Mouse (Mus musculus): ENCODE data around the gene Trove2.
A peak's percentile ranks its signal among the peaks of the same experiment; 100 is the strongest.

Trove2 gene

DNA sequence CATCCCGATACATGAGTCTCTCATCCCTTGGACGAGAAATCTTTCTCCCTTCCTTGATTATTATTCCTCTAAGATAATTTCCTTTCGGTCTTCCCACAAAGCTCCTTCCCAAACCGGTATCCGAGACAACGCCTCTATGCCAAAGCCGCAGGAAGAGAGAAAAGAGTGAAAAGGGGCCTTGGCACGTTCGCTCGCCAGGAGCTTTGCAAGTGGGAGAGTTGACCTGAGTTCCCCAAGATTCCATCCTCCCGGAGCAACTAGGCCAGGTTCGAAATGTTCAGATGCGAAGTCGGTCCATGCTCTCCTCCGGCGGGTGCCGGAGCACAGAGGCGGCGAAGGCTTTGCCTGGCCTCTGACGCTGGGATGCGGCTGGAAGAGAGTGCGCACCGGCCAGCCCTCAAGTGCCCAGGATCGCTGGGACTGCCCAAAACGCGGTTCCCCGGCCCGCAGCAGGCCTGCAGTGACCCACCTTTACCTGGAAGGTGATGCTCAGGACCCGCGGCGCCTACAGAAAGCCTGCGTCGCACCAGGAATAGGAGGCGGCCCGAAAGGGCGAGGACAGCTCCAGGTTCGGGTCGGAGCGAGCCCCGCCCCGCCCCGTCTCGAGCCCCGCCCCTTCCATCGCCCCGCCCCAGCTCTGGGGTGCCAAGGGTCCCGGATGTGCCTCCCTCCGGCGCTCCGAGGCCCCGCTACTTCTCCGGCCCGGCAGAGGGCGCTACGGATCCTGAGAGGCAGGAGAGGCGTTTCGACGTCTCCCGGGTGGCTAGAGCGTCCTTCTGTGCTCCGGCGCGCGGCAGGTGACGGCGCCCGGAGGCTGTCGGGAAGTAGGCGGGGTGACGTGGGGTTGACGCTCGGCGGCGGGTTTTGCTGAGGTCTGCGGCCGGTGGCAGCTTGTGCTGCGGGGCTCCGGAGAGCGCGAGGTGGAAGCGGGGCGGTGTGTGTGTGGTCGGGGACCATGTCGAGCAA is at the start of gene Trove2, which contains the start of gene Uchl5:
TSS of gene Trove2 (minus strand) at position 623 of the 966 bp plus-strand sequence.
TSS of gene Uchl5 (plus strand) at position 827 of the 966 bp plus-strand sequence.
- DNase-seq (ENCODE audit: low spot score) = peak; percentile 99

- no peak for DNase-seq (ENCODE audit: low spot score)
These were observed 45.8 kb upstream of the Trove2 start for GRCm38 (mm10) chr1:143822677-143823076.

GRCm38 (mm10) chr1:143820096-143820877 is 43.4 kb upstream of the Trove2 start:
- DNase-seq (ENCODE audit: low spot score) = no peak

- DNase-seq (ENCODE audit: low spot score) = peak; percentile 93
These were observed 37.0 kb upstream of the Trove2 start for GRCm38 (mm10) chr1:143813676-143814360.

DNA sequence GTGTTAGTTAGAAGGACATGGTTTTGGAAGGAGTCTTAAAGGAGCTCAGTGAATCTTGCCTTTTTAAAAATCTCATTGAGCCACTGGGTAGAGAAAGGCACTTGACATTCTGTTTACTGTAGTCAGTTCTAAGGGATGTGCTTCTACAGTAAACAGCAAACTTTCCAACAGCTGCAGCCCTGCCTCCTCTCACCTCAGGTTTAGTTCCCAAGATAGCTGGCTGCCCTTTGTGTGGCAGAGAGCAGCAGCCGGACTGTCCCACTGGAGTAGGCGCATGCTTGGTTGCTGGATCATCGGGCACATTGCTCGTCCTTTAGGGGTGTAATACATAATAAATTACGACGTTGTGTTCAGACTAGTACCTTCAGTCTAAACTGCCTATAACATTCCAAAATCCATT is 32.2 kb upstream of the Trove2 start:
- no peak for DNase-seq (ENCODE audit: low spot score)

- DNase-seq (ENCODE audit: low spot score) = no peak
These were observed 26.7 kb upstream of the Trove2 start for GRCm38 (mm10) chr1:143803537-143803936.

GRCm38 (mm10) chr1:143788584-143789227 is 11.8 kb upstream of the Trove2 start:
- DNase-seq (ENCODE audit: low spot score) = peak; percentile 66

- DNase-seq (ENCODE audit: low spot score) = no peak
These were observed 820 bp upstream of the Trove2 start for GRCm38 (mm10) chr1:143777558-143778218.

GRCm38 (mm10) chr1:143773909-143774308 is 3.0 kb downstream of the Trove2 start:
- no peak for DNase-seq (ENCODE audit: low spot score)

GRCm38 (mm10) chr1:143773082-143773481 is 3.8 kb downstream of the Trove2 start:
- no peak for DNase-seq (ENCODE audit: low spot score)

GRCm38 (mm10) chr1:143770444-143771109 is 6.3 kb downstream of the Trove2 start:
- no peak for DNase-seq (ENCODE audit: low spot score)

- no peak for DNase-seq (ENCODE audit: low spot score)
These were observed 10.6 kb downstream of the Trove2 start for GRCm38 (mm10) chr1:143766238-143766637.

DNA sequence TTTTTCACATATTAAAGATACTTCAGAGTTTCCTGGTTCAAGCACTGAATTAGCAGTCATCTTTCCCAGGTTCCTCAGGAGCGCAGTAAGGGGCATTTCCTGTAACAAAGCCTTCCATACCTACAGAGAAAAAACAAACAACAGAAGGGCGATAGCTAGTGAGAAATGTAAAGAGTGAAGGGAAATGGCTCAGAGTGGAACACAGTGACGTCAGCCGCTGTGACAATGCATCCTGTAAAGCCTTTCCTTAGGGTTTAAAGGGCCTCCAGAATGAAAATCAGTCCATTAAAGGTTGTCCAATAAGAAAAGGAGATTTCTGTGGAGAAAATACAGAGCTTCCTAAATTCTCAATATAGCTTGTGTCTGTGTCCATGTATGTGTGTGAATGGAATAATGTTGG is 11.1 kb downstream of the Trove2 start:
- no peak for DNase-seq (ENCODE audit: low spot score)

DNA sequence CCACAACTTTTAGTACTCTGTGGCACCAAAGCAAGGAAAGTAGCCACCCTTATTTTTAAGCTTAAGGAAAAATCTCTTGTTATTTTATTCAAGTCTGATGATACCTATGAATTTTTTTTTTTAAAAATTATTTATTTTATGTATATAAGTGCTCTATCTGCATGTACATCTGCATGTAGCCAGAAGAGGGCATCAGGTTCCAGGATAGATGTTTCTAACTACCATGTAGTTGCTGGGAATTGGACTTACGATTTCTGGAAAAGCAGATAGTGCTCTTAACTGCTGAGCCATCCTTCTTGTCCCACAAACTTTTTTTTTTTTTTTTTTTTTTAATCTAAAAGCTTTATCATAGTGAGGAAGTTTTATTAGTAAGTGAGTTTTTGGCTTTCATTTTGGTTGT is 12.4 kb downstream of the Trove2 start:
- DNase-seq (ENCODE audit: low spot score) = no peak

DNA sequence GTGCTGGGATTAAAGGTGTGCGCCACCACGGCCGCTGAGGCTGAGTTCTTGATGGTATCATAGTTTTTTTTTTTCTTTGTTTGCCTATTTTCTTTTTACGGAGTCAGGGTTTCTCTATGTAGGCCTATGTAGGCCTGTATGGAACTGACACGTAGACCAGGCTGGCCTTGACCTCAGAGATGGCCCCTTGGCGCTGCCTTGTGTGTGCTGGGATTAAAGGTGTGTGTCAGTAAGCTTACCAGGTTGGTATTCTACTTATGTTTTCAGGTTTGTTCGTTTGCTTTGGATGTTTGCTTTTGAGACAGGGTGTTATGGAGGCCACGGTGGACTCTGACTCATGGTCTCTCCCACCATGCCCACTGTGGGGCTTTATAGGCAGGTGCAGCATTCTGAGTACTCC is 14.7 kb downstream of the Trove2 start:
- no peak for DNase-seq (ENCODE audit: low spot score)

DNA sequence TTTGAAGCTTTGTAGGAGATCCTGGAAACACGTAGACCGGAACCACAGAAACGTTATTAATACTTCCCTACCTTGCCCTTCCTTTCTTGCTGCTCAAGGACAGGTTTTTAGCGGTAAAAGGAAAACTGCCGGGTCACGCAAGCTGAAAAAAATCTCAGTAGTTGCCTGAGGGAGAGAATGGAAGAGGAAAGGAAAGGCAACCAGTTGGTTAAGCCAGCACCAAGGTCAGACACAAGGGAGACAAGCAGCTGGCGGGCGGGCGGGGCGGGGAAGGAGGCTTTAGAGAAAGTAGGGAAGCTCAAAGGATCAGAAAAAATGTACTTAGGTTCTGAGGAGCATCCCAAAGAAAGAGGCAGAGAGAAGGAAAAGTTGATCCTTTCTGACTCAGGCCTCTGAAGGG is 31.0 kb downstream of the Trove2 start:
- no peak for DNase-seq (ENCODE audit: low spot score)

DNA sequence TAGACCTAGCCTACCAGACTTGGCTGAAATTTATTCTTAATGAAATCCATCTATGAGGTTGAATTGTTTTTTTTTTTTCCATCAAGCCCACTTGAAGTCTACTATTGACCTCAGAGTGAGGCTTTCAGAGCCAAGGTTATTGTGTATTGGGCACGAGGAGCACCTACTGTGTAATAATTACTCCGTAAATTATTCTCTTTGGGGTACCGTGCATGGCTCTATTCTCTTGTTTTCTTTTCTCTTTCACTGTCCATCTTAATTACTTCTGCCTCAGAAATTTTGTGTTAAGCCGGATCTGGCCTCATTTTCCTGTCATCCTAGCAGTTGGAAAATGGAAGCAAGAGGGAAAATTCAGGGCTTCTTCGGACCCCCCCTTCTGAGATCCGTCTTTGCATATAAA is 34.7 kb downstream of the Trove2 start:
- DNase-seq (ENCODE audit: low spot score) = no peak

DNA sequence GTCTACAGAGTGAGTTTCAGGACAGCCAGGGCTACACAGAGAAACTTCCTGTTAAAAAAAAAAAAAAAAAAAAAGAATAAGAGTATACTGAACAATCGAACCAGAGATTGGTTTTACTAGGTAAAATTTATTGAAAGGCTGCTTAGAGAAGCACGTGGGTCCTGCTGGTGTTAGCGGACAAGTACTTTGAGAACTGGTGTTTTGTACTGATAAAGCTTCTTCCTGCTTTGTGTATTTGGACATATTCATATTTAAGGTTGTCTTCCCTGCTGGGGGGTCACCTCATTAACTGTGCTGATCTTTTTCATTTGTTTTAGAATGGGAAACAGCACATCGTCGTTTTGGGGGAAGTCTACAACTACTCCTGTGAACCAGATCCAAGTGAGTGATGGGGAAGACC is 35.5 kb downstream of the Trove2 start:
- DNase-seq (ENCODE audit: low spot score) = no peak

GRCm38 (mm10) chr1:143740581-143740980 is 36.3 kb downstream of the Trove2 start:
- DNase-seq (ENCODE audit: low spot score) = no peak
